Mouse (Mus musculus) bone marrow macrophage, adult 2 months (primary cell): ENCODE measurements around the gene Hamp2.

ENCODE experiments used
- CTCF ChIP-seq: IDR thresholded peaks from 2 replicates; pipeline ENCODE4 v1.5.1; 2012; ENCODE audit warnings: low read depth, mild to moderate bottlenecking, low read length, moderate library complexity
- POLR2A ChIP-seq: IDR thresholded peaks from 2 replicates; pipeline ENCODE4 v1.6.1; 2012; ENCODE audit warnings: mild to moderate bottlenecking, low read depth, low read length, borderline replicate concordance

- TF ChIP-seq POLR2A, result no peak
- TF ChIP-seq CTCF, result no peak
Measured at GRCm38 (mm10) chr7:30943909-30944635, 19.6 kb upstream of the Hamp2 start, which contains the start of gene Hamp.
